Mouse (Mus musculus): Measurements from ENCODE around the gene Limk1. TPM values are rescaled to one million over a fixed set of nuclear protein-coding genes. Genes with fewer than 3 reads are reported as not detected.

Gene Limk1
- 15.4 TPM for polyA plus RNA-seq (2017; shearing (Covaris generic))

GRCm38 (mm10) chr5:134688086-134688717 lies at the start of gene Limk1:
Gene Limk1 (minus strand): TSS chr5:134688598.

GRCm38 (mm10) chr5:134639269-134639682 lies 49.1 kb downstream of the Limk1 start, which contains the start of gene Eif4h:
Gene Eif4h (minus strand): TSS chr5:134639490.

GRCm38 (mm10) chr5:134614802-134615201 lies 73.6 kb downstream of the Limk1 start, which contains the start of gene Lat2:
Gene Lat2 (minus strand): TSS chr5:134615025.

Other genes with a start within 250 kb of the Limk1 start
- 26.0 TPM for gene Gtf2ird1, start 231.9 kb downstream of the Limk1 start, polyA plus RNA-seq (2017; shearing (Covaris generic))
- gene Clip2, start 136.2 kb downstream of the Limk1 start, polyA plus RNA-seq (2017; shearing (Covaris generic)), result 1.2 TPM
- not detected for gene Syna, start 128.4 kb downstream of the Limk1 start, polyA plus RNA-seq (2017; shearing (Covaris generic))
- 117 TPM for gene Rfc2, start 107.2 kb downstream of the Limk1 start, polyA plus RNA-seq (2017; shearing (Covaris generic))
- 0.71 TPM for gene Lat2, start 73.6 kb downstream of the Limk1 start, polyA plus RNA-seq (2017; shearing (Covaris generic))
- gene Eif4h, start 49.1 kb downstream of the Limk1 start, polyA plus RNA-seq (2017; shearing (Covaris generic)), result 241 TPM
- gene Eln, start 58.7 kb upstream of the Limk1 start, polyA plus RNA-seq (2017; shearing (Covaris generic)), result not detected
- gene Tmem270, start 218.1 kb upstream of the Limk1 start, polyA plus RNA-seq (2017; shearing (Covaris generic)), result not detected
- not detected for gene Cldn13, start 226.9 kb upstream of the Limk1 start, polyA plus RNA-seq (2017; shearing (Covaris generic))
- gene Mettl27, start 243.8 kb upstream of the Limk1 start, polyA plus RNA-seq (2017; shearing (Covaris generic)), result 9.6 TPM